Mouse (Mus musculus) natural killer cell, adult 2 months (primary cell): ENCODE measurements around the gene Btnl2.

Experiments used
- DNase-seq, 2 experiments: peaks; one replicate each; pipeline ENCODE4 v3.0.0; 2022; ENCODE audit warnings: low spot score in 2 of 2

Btnl2 gene

GRCm38 (mm10) chr17:34398711-34399393 lies 44.2 kb downstream of the Btnl2 start, which contains the start of gene BC051142:
Gene BC051142, plus strand, starts transcription at chr17:34398820.
- DNase-seq, result peak; percentile 85 to 88

- DNase-seq, result no peak
Measured at GRCm38 (mm10) chr17:34399394-34399715, 44.7 kb downstream of the Btnl2 start.

GRCm38 (mm10) chr17:34411117-34411516 lies 56.5 kb downstream of the Btnl2 start:
- peak; percentile 63 to 82 for DNase-seq
